Mouse (Mus musculus) brain, embryonic 18.5 days (tissue): Measurements from ENCODE around the gene Adm.

Source experiments
- DNase-seq: peaks from one replicate; pipeline ENCODE4 v3.0.0-alpha.2; 2012; ENCODE audit warnings: low read depth, low spot score

Gene Adm

GRCm38 (mm10) chr7:110658378-110658928 lies 31.0 kb downstream of the Adm start:
- no peak for DNase-seq

DNA sequence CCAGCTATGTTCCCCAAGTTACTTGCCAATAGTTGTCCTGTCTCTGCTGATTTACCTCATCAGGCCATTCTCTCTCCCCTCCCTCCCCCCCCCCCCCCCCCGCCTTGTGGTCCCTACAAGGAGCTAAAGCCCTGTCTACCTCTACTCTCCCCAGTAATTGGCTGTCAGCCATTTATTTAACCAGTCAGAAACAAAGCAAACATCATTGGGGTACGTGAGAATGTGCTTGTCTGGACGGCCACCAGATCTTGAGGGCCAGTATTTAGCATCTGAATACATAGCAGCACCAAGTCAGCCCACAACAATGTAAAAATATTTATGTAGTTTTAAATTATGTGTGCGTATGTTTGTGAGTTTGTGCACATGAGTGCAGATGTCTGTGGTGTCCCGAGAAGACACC lies 39.1 kb downstream of the Adm start:
- no peak for DNase-seq

DNA sequence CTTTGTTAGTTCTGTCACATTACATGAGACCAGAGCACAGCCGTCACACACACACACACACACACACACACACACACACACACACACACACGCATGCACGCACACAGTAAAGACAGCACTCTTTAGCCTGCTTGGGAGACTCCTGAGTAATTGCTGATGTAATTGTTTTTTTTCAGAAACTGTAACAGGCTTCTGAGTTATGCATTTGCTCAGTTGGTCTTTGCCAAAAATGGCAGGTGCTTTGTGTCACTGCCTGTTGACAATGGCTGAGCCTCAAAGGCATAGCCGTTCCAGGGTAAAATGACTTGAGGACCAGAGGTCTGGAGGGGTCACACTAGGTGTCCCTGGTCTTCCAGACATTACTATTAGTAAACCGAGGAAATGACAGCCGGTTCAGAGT lies 40.8 kb downstream of the Adm start:
- DNase-seq, result no peak

GRCm38 (mm10) chr7:110668756-110669155 lies 41.3 kb downstream of the Adm start:
- no peak for DNase-seq

DNA sequence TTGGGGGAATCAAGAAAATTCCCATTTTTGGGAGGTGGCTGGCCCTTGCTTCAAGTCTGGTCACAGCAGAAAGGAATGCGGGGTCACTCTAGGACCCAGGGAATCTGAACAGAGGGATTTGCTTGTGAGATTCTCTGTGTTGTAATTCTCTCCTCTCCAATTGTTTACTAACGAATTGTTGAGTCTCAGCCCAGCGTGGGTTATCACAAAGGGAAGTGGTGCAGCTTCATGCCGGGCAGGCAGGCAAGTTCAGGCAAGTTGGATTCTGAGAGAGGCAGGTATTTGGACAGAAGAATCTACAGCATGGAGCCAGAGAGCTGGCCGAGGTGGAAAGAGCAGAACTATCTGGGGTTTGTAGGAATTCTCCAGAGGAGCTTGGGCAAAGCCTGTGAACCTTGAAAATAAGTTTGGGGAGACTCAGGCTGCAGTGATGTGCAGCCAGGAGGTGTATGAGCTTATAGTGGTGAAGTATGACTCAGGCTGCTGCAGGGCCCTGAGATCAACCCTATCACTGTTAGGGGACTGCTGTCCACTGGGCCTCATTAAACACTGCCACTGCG lies 43.7 kb downstream of the Adm start:
- no peak for DNase-seq
